Mouse (Mus musculus) liver, adult (tissue): ENCODE measurements around the gene Dgkh.

Source experiments
- GATA4 ChIP-seq: IDR thresholded peaks from 2 replicates; pipeline ENCODE4 v1.6.1; 2014; ENCODE audit warnings: mild to moderate bottlenecking, low read length; ENCODE audit not compliant: insufficient replicate concordance

Gene Dgkh

DNA sequence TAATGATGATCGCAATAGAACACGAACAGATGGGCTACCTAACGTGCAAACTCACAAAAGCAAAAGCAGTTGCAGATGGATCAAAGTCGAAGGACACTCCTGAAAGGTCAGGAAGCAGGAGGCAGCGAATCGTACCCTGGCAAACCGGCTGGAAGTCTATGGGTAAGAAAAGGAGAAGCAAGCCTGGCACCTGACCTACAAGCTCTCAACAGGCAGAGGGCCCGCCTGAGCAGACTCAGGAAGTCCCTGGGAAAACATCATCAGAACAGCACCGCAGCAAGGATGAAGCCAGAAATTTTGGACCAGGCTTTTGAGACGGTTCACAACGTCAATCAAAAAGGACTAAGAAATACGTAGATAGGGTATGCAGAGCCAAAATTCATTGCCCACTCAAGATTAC lies 1.3 kb downstream of the Dgkh start:
- TF ChIP-seq GATA4: no peak

DNA sequence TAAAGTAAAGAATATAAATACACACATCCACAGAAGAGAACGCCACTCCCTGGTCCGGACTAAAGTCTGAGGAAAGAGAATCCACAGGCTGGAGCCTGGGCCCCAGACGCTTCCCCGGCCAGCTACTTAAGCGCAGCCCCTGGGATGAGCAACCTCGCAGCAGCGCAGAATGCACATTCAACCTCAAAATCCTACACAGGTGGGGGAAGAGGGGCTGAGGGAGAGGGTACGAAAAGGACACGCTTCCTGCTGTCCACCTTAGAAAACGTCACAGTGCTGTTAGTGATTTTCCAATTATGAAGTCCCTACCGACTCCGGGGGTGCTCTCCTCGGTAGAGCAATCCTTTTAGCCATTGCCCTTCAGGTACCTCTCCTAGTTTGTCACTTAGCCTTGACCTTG lies 6.6 kb downstream of the Dgkh start:
- TF ChIP-seq GATA4: no peak

DNA sequence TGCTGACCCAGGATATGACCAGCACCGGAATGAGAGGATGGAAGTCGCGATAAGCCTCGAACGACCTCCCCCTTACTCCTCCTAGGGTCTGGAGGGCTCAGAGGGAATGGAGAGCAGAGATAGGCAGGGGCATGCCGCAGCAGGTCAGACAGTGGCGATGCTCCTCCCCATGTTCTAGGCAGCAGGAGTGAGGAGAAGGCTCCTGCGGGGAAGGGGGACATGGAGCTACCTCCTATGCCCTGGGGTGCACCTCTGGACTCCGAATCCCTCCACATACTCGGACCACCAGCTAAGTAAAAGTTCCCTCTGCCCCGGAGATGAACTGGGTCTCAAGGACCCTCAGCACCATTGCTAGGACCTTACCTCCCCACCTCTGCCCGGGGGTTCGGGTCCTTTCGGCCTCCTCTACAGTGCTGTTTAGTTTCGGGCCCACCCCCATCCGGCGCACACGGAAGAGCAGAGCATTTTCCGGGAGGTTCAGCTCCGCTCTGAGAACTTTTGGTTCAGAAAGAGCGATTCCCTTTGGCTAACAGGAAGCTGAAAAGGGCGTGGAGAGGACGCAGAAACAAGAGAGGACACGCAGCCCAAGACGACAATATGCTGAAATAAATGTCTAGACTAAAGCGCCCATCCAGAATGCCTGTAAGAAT lies 7.1 kb downstream of the Dgkh start:
- TF ChIP-seq GATA4: no peak

DNA sequence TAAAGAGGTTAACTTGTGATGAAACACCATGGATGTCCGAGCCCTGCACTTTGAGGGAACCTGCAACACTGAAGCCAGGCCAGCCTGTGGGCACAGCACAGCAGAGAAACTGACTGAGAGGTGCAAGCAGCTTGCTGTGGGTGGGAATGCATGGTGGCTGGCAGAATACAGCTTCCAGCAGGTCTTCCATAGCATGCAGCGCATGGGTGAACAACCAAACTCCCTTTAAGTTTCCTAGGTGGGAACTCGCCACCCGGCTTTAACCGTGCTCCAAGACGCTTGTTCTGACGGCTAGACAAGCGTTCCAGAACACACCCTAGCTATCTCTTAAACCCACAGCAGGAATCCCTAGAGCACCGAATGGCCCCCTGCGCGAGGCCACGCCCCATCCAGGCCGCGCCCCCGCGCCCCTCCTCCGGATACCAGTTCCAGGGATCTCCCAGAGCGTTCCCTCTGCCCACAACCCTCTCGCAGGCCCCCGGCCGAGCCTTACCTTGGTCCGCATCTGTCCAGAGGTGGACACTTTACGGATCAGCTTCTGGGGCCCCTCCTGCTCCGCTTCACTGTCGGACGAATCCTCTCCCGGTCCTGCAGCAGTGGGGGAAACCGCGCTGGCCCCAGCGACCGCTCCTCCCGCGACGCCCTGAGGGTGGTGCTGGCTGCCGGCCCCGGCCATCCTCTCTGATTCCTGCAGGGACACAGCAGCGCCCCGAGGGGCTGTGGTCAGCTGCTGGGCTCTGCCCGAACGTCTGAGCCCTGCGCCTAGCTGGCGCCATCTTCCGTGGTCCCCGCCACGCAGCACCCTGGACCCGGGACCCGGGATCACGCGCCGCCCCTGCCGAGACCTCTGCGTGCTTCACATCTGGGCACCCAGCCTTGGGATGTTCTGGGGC lies 7.9 kb downstream of the Dgkh start:
- no peak for TF ChIP-seq GATA4

DNA sequence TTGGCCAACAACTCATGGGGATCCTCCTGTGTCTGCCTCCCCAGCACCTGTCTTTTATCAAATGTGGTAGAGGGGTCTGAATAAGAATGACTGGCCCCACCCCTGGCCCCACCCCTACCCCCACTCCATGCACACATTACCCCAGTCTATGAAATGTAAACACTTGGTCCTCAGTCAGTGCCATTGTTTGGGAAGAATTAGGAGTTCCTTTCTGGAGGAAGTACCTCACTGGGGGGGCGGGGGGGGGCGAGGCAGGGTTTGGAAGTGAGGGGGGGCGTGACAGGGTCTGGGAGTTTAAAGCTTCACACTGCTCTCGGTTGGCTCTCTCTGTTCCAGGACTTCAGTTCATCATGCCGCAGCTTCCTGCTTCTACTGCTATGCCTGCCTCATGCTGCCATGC lies 10.5 kb downstream of the Dgkh start:
- TF ChIP-seq GATA4: no peak

DNA sequence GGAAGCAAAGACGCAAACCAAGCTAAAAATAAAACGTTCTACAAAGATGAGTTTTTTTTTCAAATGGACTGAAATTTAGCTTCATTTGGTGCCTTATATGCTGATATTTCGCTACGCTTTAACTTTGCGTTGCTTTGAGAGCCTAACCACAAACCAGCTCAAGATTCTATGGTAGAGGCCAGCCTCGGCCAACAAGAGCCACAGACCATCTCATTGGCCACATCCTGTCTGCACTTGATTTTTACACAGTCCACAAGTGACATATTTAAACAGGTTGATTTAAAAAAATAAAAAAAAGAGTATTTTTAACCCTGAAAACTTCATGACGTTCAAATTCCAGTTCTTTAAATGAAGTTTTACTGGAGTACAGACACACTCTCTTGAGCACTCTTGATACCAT lies 16.5 kb downstream of the Dgkh start:
- TF ChIP-seq GATA4: no peak

DNA sequence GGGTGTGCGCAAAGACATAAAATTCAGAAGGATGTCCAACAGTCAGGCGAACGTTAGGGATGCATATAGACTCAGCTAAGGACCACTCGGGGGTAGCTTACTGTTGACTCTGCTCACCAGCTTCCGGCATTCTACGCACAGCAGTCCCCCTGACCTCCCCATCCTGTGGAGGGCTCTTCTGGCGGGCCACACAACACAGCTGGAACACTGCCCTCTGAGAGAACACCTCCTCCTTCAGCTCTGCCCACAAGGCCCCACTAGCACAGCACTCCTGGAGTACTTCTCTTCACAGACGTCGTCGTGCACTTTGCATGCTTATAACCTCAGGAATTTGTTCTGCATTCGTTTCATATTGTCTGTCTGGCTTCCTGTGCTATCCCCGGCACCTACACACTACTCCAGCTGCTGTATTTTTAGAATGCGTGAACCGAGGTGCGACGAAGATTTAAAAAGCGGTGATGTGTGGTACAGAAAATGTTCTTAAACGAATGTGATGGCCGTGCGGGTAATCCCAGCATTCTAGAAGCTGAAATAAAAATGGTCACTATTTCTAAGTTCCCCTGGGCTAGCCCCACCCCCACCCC lies 19.9 kb downstream of the Dgkh start:
- no peak for TF ChIP-seq GATA4

DNA sequence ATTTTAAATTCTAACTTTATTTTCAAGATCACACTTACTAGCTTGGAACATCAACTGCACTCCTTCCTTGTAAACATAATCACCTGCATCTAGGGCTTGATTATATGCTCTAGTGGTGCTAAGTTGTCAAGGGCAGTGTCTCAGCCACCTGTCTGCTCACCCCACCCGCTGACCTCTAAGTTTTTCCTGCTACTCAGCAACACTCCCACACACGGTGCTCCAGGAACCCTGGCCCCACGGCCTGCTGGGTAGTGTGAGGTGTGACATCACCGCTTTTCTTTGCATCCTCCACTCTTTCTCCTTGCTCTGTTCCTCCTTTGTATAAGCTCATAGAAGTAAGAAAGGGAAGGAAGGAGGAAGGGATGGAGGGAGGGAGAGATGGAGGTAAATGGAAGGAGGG lies 21.9 kb downstream of the Dgkh start:
- TF ChIP-seq GATA4: no peak

DNA sequence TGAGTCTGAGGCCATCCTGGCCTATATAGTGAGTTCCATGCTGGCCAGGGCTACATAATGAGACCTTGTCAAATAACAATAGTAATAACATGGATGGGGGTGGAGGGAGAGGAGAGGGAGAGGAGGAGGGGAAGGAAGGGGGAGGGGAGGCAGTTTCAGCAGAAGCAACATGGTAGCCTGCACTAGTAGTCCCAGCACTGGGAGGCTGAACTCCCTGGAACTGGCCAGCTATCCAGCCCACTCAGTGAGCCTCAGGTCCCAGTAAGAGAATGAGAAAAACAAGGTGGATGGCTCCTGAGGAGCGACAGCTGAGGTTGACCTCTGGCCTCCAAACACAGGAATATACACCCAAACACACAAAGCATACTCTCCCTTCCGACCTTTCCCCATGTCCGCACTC lies 27.0 kb downstream of the Dgkh start:
- TF ChIP-seq GATA4: no peak

DNA sequence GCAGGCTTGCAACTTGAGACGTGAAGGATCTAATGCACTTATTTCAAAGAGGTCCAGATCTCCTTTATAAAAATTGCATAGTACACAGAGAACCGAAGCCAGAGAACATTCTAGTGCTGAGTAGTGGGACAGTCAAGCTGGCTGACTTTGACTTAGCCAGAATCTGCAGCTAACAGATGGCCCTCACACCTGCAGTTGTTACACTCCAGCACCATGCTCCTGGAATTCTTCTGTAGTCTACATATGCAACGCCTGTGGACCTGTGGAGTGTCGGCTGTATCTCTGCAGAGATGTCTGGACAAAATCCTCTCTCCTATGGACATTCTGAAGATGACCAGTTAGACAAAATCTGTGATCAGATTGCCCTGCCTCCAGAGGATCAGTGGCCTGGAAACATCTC lies 28.6 kb downstream of the Dgkh start:
- no peak for TF ChIP-seq GATA4

DNA sequence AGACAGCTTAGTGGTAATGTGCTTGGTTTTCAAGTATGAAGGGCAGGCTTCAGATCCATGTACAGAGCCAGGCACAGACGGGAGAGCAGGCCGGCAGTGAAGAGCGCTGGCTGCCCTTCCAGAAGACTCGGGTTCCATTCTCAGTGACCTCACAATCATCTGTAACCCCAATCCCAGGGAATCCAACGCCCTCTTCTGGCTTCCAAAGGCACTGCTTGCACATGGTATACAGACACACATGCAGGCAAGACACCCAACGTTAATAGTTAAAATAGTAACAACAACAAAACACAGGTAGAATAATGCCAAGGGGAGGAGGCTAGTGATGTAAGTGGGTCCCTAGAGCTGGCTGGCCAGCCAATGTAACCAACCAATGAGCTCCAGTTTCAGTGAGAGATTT lies 29.2 kb downstream of the Dgkh start:
- TF ChIP-seq GATA4: no peak

DNA sequence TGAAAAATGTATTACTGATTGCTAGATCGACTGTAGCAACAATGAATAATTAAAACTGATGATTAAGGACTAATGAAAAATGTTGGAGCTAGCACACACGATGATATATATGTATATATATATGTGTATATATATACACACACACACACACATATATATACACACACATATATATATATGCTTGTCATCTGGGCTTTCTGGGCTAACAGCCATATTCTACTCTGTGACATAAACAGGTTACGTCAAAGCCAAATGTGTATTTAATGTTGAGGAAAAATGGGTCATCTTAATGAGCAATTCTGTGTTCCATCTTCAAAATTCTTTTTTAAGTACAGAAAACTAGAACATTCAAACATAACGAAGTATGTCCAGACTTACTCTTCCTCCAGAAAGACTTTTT lies 30.5 kb downstream of the Dgkh start:
- no peak for TF ChIP-seq GATA4

DNA sequence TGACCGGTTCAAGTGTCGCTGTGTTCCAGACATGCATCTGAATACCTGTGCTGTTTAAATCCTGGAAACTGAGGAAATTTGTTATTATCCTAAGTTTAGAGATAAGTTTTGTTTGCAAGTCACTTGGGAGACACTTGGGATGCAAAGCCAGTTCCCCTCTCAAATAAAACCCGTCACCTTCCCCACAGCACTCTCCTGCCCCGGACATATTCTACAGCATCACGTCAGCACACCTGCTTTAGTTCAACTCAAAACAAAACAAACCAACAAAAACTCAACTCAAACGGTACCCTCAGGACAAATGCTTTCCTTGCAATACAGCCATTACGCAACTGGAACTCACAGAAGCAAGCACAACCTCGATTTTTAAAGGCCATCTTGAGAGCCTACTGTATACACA lies 31.1 kb downstream of the Dgkh start:
- no peak for TF ChIP-seq GATA4

DNA sequence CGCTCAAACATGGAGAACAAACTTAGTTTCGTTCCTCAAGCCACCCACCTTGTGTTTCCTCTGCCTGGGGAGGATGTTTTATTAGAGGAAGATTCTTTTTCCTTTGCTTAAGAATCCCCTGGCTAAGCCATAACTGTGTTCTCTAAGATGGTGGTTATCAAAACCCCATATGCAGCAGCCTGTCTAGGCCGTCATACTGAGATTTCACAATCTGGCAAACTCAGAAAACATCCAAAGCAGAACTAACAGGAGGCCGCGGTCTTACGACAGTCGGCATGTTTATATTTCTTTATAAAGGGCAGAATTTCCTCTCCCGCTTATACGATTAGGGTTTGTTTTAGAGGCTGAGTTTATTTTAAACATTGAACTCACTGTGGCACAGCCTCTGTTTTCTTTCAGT lies 31.5 kb downstream of the Dgkh start:
- no peak for TF ChIP-seq GATA4

DNA sequence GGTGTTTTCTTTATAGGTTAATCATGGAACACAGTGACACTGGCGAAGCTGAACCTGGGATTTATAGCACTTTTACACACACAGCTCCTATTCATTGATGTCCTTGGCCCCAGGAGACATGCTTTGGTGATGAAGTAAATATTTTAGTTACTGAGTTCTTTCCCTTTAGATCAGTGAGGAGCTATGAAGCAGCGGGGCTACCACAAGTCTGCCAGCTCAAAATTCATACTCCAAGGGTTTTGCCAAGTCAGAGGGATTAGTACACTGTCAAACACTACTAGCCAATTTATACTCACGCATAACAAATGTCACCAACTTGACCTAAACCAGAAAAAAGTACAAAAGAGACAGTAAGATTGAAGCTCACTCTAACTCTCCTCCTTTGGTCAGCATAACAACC lies 32.9 kb downstream of the Dgkh start:
- no peak for TF ChIP-seq GATA4

DNA sequence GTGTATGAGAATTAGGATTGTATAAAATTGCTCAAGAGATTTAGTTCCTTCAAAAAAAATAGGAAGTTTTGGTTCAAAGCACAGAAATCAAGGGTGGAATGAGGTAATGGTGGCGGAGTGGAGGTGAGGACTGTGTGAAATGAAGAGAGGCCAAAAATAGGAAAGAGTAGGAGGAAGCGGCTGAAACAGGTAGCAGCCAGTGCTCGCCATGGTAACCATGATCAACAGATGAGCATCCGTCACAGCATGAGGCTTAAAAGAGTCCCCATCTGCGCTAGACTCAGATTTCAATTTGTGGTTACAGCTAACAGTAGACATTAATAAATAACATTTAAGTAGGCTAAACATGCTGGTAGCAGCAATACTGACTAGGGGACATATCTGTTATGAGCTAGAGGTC lies 33.4 kb downstream of the Dgkh start:
- no peak for TF ChIP-seq GATA4
